Mouse (Mus musculus) thymus, adult 2 months (tissue): ENCODE measurements at regions not wholly inside any gene's neighbourhood (a gene's known extent, or its start where the extent isn't known, plus 50 kb on each side); places are given as distances from the start of the nearest gene placed in this dataset.
"Not testable (repeated sequence)": the region's sequence is repeated elsewhere in the genome, so short reads cannot be mapped to it uniquely, and the experiment has no call there.

ENCODE experiments used
- DNase-seq: peaks from one replicate; pipeline ENCODE4 v3.0.0; 2021
- H3K27ac ChIP-seq: fragments of 200-500 bp; 2 replicates; pipeline ENCODE4 v1.5.1; 2012; ENCODE audit warnings: low read length, control low read depth; ENCODE audit not compliant: control insufficient read depth, insufficient read depth
- H3K27me3 ChIP-seq: fragments of 200-500 bp; 2 replicates; pipeline ENCODE4 v1.6.1; 2012; ENCODE audit warnings: mild to moderate bottlenecking, low read length, moderate library complexity, mixed read lengths; ENCODE audit not compliant: control insufficient read depth, insufficient read depth
- H3K36me3 ChIP-seq: fragments of 200-500 bp; 2 replicates; pipeline ENCODE4 v1.6.1; 2012; ENCODE audit warnings: mild to moderate bottlenecking, low read length, moderate library complexity; ENCODE audit not compliant: control insufficient read depth, insufficient read depth
- H3K4me1 ChIP-seq: fragments of 200-500 bp; replicated peaks from 2 replicates; pipeline ENCODE4 v1.6.1; 2012; ENCODE audit warnings: low read length; ENCODE audit not compliant: control insufficient read depth, insufficient read depth
- H3K4me3 ChIP-seq: fragments of 200-500 bp; 2 replicates; pipeline ENCODE4 v1.5.1; 2012; ENCODE audit warnings: mild to moderate bottlenecking, low read length, control low read depth, moderate library complexity; ENCODE audit not compliant: control insufficient read depth, insufficient read depth
- CTCF ChIP-seq: fragments of 200-500 bp; IDR thresholded peaks from 2 replicates; pipeline ENCODE4 v1.5.1; 2012; ENCODE audit warnings: mild to moderate bottlenecking, control low read depth, low read length, moderate library complexity, borderline replicate concordance; ENCODE audit not compliant: control insufficient read depth, poor library complexity, insufficient read depth; ENCODE audit errors: extremely low read depth
- POLR2A ChIP-seq: fragments of 200-500 bp; IDR thresholded peaks from 2 replicates; pipeline ENCODE4 v1.6.1; 2012; ENCODE audit warnings: mild to moderate bottlenecking, low read length, control low read depth, moderate library complexity; ENCODE audit not compliant: control insufficient read depth, poor library complexity, insufficient read depth; ENCODE audit errors: extremely low read depth
- WGBS: fragments of 180-500 bp; shearing (Covaris S2); methylation state at CpG from one replicate; pipeline ENCODE4 v1.1.7; 2018; 5-methylcytosine and 5-hydroxymethylcytosine counted together

DNA sequence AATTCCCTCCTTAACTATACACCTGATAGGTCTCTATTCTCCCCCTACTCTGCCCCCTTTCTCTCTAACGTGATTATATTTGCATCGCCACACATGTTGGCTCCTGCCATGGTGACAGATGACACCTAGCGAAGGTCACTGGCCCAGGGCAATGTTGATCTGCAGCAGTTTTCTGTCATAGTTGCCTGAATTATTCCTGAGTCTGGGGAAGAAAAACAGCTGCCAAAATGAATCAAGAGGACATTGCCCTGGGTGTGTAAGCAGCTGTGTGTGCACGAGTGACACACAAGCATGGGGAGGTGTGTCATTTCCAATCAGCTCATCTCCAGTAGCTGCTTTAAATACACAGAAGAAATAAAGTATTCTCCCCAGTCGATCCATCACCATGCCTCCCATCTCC, 592.5 kb downstream of the Pdcd6ip start:
- Histone ChIP-seq H3K27me3 (no peaks in the 10 kb centered on the region), H3K27ac (no peak overlapping the region), H3K4me3 (no peak overlapping the region), H3K36me3 (no peaks in the 10 kb centered on the region), H3K4me1 (no peaks in the 10 kb centered on the region)
- WGBS, result 87% methylated on average over 5 of the region's 5 CpGs
- no peak for DNase-seq
- TF ChIP-seq CTCF (no peak), POLR2A (no peak)

DNA sequence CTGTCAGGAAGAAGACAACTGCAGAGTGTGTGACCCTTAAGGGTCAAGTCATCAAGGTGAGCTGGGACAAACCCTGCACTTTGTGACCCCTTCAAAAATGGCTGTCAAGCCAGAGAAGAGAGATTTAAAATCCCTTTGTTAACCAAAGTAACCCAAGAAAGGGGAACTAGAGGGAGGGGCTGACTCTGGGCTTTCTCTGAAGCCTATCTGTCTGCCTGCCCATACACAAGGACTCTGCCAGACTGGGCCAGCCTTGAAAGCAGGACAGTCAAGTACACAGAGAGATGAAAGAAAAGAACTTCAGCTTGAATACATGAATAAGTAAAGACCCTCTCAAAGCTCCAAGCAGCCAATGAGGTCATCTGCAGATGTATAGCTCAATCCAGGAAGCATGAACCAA, 595.3 kb downstream of the Pdcd6ip start:
- no peaks in the 10 kb centered on the region for H3K36me3 ChIP-seq
- no peaks in the 10 kb centered on the region for H3K4me1 ChIP-seq
- no peak overlapping the region for H3K27ac ChIP-seq
- no peaks in the 10 kb centered on the region for H3K27me3 ChIP-seq
- TF ChIP-seq CTCF, result no peak
- no peak for TF ChIP-seq POLR2A
- H3K4me3 ChIP-seq, result no peak overlapping the region
- no peak for DNase-seq

- Histone ChIP-seq H3K27ac (no peak overlapping the region), H3K4me1 (no peaks in the 10 kb centered on the region), H3K36me3 (no peaks in the 10 kb centered on the region), H3K27me3 (no peaks in the 10 kb centered on the region), H3K4me3 (no peak overlapping the region)
- no peak for TF ChIP-seq CTCF
- no peak for TF ChIP-seq POLR2A
- WGBS, result 81% methylated on average over 1 of the region's 1 CpGs
- no peak for DNase-seq
These were observed 606.3 kb downstream of the Pdcd6ip start for GRCm38 (mm10) chr9:113101733-113102132.

GRCm38 (mm10) chr9:113100641-113101040, 607.4 kb downstream of the Pdcd6ip start:
- 82% methylated on average over 4 of the region's 4 CpGs for whole genome bisulfite sequencing

DNA sequence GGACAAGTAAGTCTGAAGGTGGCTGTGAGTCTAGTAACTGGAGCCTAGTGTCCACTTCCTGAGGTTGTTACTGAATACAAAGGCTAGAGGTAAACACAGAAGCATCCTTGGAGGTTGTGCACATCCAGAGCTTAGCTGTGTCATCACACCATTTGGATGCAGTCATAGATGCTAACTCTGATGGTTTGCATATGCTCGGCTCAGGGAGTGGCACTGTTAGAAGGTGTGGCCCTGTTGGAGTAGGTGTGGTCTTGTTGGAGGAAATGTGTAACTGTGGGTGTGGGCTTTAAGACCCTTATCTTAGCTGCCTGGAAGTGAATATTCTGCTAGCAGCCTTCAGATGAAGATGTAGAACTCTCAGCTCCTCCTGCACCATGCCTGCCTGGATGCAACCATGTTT, 612.6 kb downstream of the Pdcd6ip start:
- not testable (repeated sequence) for H3K4me3 ChIP-seq, H3K27me3 ChIP-seq, H3K4me1 ChIP-seq, H3K36me3 ChIP-seq, H3K27ac ChIP-seq, DNase-seq
- WGBS, result 97% methylated on average over 1 of the region's 1 CpGs

More at GRCm38 (mm10) chr9:113100641-113101040, 607.4 kb downstream of the Pdcd6ip start:
- Histone ChIP-seq H3K27me3 (no peaks in the 10 kb centered on the region), H3K27ac (no peak overlapping the region), H3K4me1 (no peaks in the 10 kb centered on the region), H3K4me3 (no peak overlapping the region), H3K36me3 (no peaks in the 10 kb centered on the region)
- DNase-seq, result no peak
- TF ChIP-seq POLR2A, result no peak
- TF ChIP-seq CTCF, result no peak

DNA sequence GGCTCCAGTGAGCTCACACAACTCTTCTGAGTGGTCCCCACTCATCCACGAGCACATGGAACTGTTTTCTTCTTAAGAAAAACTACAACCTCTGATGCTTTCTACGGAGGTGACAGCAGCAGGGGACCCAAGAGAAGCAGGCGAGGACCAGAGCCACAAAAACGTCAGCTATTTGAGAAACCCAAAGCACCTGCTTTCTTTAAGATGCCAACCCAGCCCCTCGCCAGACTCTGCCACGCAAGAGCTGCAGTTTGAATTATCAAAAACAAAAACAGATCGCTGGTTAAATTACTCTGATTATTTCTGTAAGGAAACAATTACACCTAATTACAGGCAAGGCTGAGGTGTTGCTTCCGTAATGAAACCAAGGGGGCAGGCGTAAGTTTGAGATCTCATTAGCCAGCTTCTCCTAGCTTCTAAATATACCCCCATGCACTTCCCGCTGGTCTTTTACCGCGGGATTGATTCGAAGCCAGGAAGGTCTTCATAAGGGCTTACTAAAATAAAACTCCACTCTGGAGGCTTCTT, 614.1 kb downstream of the Pdcd6ip start:
- Histone ChIP-seq H3K27me3 (no peaks in the 10 kb centered on the region), H3K27ac (no peak overlapping the region), H3K4me1 (no peaks in the 10 kb centered on the region), H3K36me3 (no peaks in the 10 kb centered on the region), H3K4me3 (no peak overlapping the region)
- no peak for DNase-seq
- TF ChIP-seq CTCF (no peak), POLR2A (no peak)
- WGBS, result 85% methylated on average over 13 of the region's 13 CpGs

DNA sequence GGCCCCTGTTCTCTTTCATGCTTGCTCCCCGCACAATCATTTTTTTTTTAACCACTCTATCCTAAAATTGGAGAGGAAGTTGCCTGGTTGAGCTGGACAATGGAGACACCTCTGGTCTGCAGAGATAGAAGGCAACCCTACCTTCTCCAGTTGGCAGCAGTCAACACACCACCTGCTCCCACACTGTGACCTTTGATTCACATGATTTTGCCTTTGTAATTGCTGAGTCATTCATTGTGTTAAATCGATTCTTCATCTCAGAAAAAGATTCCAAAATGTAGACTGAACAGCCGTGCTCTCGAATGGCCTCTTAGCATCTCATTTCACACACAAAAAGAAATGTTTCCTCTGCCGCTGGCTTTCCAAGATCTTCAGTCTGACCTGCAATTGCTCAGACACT, 616.2 kb downstream of the Pdcd6ip start:
- DNase-seq, result no peak
- no peaks in the 10 kb centered on the region for H3K27me3 ChIP-seq
- WGBS, result 66% methylated on average over 5 of the region's 5 CpGs

More for the DNA sequence above, 616.2 kb downstream of the Pdcd6ip start:
- H3K4me1 ChIP-seq, result no peaks in the 10 kb centered on the region
- TF ChIP-seq CTCF, result no peak
- TF ChIP-seq POLR2A, result no peak
- H3K27ac ChIP-seq, result no peak overlapping the region
- no peaks in the 10 kb centered on the region for H3K36me3 ChIP-seq
- no peak overlapping the region for H3K4me3 ChIP-seq
